Comparison of ENCODE assay signal across 13 mouse cellular contexts in genomic region chr1:34893831-34894230, GRCm38 (mm10). TPM values are rescaled to one million over a fixed set of nuclear protein-coding genes. Genes with fewer than 3 reads are reported as not detected.
DNase-seq lines count a peak whose midpoint lies in the region; ATAC-seq and TF ChIP-seq lines count a peak whose summit lies in the region.
"Had no signal": no experiment of that assay in that cellular context is flagged by ENCODE, and none has a peak within 500 bp of the region (broad histone marks: within the 10 kb centered on the region; RNA-seq: fewer than 3 reads in every experiment).

No protein-coding gene starts in this region.

- no peak overlapping the region for H3K27ac ChIP-seq in embryonic facial prominence, embryonic 11.5 days (replicated peaks; ENCODE audit: low read depth, low read length)
- no peak overlapping the region for H3K27ac ChIP-seq in embryonic facial prominence, embryonic 10.5 days (replicated peaks)
- H3K27ac ChIP-seq in left cerebral cortex, adult 2 months, result no peak overlapping the region
- no peak overlapping the region for H3K27ac ChIP-seq in CH12.LX (ENCODE audit: insufficient read depth, low read depth)
- no peak overlapping the region for H3K27ac ChIP-seq in cortical plate, adult 2 months (ENCODE audit: insufficient read depth, low read length)
- H3K27ac ChIP-seq: kidney, embryonic 15.5 days; limb, embryonic 12.5 days; midbrain, embryonic 12.5 days had no signal

- no peak for TF ChIP-seq EP300 in CH12.LX (IDR thresholded peaks at IDR 0.05; ENCODE audit: low read length)

- peak; percentile 63 for TF ChIP-seq CTCF in left cerebral cortex, adult 2 months (IDR thresholded peaks at IDR 0.05)
- peak in 1 of 2 experiments; percentile 58; a peak in 2 of 4 replicates for TF ChIP-seq CTCF in CH12.LX (conservative IDR thresholded peaks at IDR 0.05 in 1 of 2, IDR thresholded peaks at IDR 0.05 in 1 of 2; ENCODE audit: low read depth in 2 of 2, low read length in 2 of 2)
- TF ChIP-seq CTCF in cortical plate, adult 2 months (IDR thresholded peaks at IDR 0.05; ENCODE audit: extremely low read depth, insufficient read depth, low read length), result peak; percentile 56

- 74% methylated on average over 6 of the region's 6 CpGs for WGBS in embryonic facial prominence, embryonic 11.5 days
- 81% methylated on average over 6 of the region's 6 CpGs for WGBS in embryonic facial prominence, embryonic 10.5 days

- H3K9me3 ChIP-seq in embryonic facial prominence, embryonic 11.5 days (replicated peaks; ENCODE audit: control insufficient read depth, low read length), result no peaks in the 10 kb centered on the region
- no peaks in the 10 kb centered on the region for H3K9me3 ChIP-seq in embryonic facial prominence, embryonic 10.5 days
- no peaks in the 10 kb centered on the region for H3K9me3 ChIP-seq in CH12.LX (replicated peaks; ENCODE audit: low read length)
- H3K9me3 ChIP-seq: heart, embryonic 12.5 days; kidney, embryonic 15.5 days; limb, embryonic 12.5 days; midbrain, embryonic 12.5 days had no signal

- intact Hi-C loops in left cerebral cortex, adult 2 months (cut with DNase I), result loop anchor here (5.0 to 10.0 kb wide), 5 partner anchors 249 to 1381 kb away; partner anchors contain the start of genes Hs6st1 and Neurl3

- ATAC-seq in embryonic facial prominence, embryonic 11.5 days (replicated peaks; ENCODE audit: insufficient number of reproducible peaks, low FRiP score, low TSS enrichment, low read depth), result no peak

- H3K79me2 ChIP-seq in CH12.LX (replicated peaks; ENCODE audit: control insufficient read depth, extremely low read depth, insufficient read depth, poor library complexity, severe bottlenecking), result no peaks in the 10 kb centered on the region

- peak; percentile 11 for DNase-seq in embryonic facial prominence, embryonic 11.5 days (ENCODE audit: low spot score)
- no peak for DNase-seq in embryonic facial prominence, embryonic 10.5 days (ENCODE audit: low spot score)
- DNase-seq in left cerebral cortex, adult 2 months (ENCODE audit: extremely low spot score in 1 of 2, low spot score in 2 of 2), result no peak
- DNase-seq in left cerebral cortex, adult 11 months (ENCODE audit: low spot score), result no peak
- DNase-seq in CH12.LX (ENCODE audit: extremely low read depth), result peak; percentile 7
- no peak for DNase-seq in T-cell, adult 2 months (ENCODE audit: low spot score)
- DNase-seq in spleen, postnatal 14 days (ENCODE audit: low spot score in 2 of 2), result no peak

- no peak overlapping the region for H3K4me2 ChIP-seq in embryonic facial prominence, embryonic 11.5 days (ENCODE audit: low read depth, low read length)
- no peak overlapping the region for H3K4me2 ChIP-seq in CH12.LX (ENCODE audit: insufficient read depth, low read depth, poor library complexity, severe bottlenecking)
- H3K4me2 ChIP-seq: heart, embryonic 12.5 days; kidney, embryonic 15.5 days; limb, embryonic 12.5 days; midbrain, embryonic 12.5 days had no signal

- no peak overlapping the region for H3K4me3 ChIP-seq in embryonic facial prominence, embryonic 11.5 days (ENCODE audit: low read depth, low read length)
- no peak overlapping the region for H3K4me3 ChIP-seq in embryonic facial prominence, embryonic 10.5 days
- no peak overlapping the region for H3K4me3 ChIP-seq in left cerebral cortex, adult 2 months
- no peak overlapping the region for H3K4me3 ChIP-seq in CH12.LX (replicated peaks in 1 of 3; ENCODE audit: low read depth in 2 of 3, low read length in 2 of 3, poor library complexity in 1 of 3)
- no peak overlapping the region for H3K4me3 ChIP-seq in cortical plate, adult 2 months (ENCODE audit: insufficient read depth, low read length)
- H3K4me3 ChIP-seq: erythroblast, embryonic 14.5 days; heart, embryonic 12.5 days; kidney, embryonic 15.5 days; limb, embryonic 12.5 days; midbrain, embryonic 12.5 days had no signal

- in situ Hi-C loops in CH12.LX (cut with MboI; ENCODE audit: low pct_ligation_motif_present, low pct_unique_long_range_greater_than_20kb, low sequenced_read_pairs), result loop anchor here (25.0 kb wide), 1 partner anchor 368 kb away; no protein-coding TSS in a partner anchor

- no peaks in the 10 kb centered on the region for H3K27me3 ChIP-seq in embryonic facial prominence, embryonic 11.5 days (ENCODE audit: control insufficient read depth, insufficient read depth, low read length)
- H3K27me3 ChIP-seq in embryonic facial prominence, embryonic 10.5 days (replicated peaks; ENCODE audit: low read depth, poor library complexity, severe bottlenecking), result no peaks in the 10 kb centered on the region
- H3K27me3 ChIP-seq in CH12.LX (replicated peaks), result peaks cover 31% of the 10 kb centered on the region
- H3K27me3 ChIP-seq: kidney, embryonic 15.5 days; midbrain, embryonic 12.5 days had no signal

- dilution Hi-C loops in CH12.LX (cut with MboI; ENCODE audit: extremely low pct_ligation_motif_present, extremely low pct_unique_long_range_greater_than_20kb, low sequenced_read_pairs), result no loop called here

- no peak for TF ChIP-seq POLR2A in CH12.LX (IDR thresholded peaks at IDR 0.05; ENCODE audit: low read depth, low read length)
- no peak for TF ChIP-seq POLR2A in cortical plate, adult 2 months (IDR thresholded peaks at IDR 0.05; ENCODE audit: extremely low read depth, insufficient read depth, low read length)

- TF ChIP-seq RAD21 in CH12.LX (IDR thresholded peaks at IDR 0.05; ENCODE audit: low read depth, low read length), result no peak

- H3K9ac ChIP-seq in embryonic facial prominence, embryonic 11.5 days (replicated peaks; ENCODE audit: low read length), result no peak overlapping the region
- no peak overlapping the region for H3K9ac ChIP-seq in CH12.LX (ENCODE audit: insufficient read depth, low read depth)
- H3K9ac ChIP-seq: heart, embryonic 12.5 days; kidney, embryonic 15.5 days; limb, embryonic 12.5 days; midbrain, embryonic 12.5 days had no signal

- no peaks in the 10 kb centered on the region for H3K36me3 ChIP-seq in embryonic facial prominence, embryonic 11.5 days (replicated peaks; ENCODE audit: control insufficient read depth, insufficient read depth, low read depth, low read length)
- no peaks in the 10 kb centered on the region for H3K36me3 ChIP-seq in embryonic facial prominence, embryonic 10.5 days (replicated peaks)
- H3K36me3 ChIP-seq in CH12.LX (replicated peaks in 1 of 2; ENCODE audit: control insufficient read depth in 1 of 2, insufficient read depth in 1 of 2, low read length in 1 of 2), result no peaks in the 10 kb centered on the region
- H3K36me3 ChIP-seq: heart, embryonic 12.5 days; kidney, embryonic 15.5 days; limb, embryonic 12.5 days; midbrain, embryonic 12.5 days had no signal

- no peaks in the 10 kb centered on the region for H3K4me1 ChIP-seq in embryonic facial prominence, embryonic 11.5 days (ENCODE audit: control insufficient read depth, insufficient read depth, low read length)
- no peaks in the 10 kb centered on the region for H3K4me1 ChIP-seq in embryonic facial prominence, embryonic 10.5 days
- H3K4me1 ChIP-seq in CH12.LX (ENCODE audit: control insufficient read depth in 1 of 2, insufficient read depth in 2 of 2), result no peaks in the 10 kb centered on the region
- H3K4me1 ChIP-seq in cortical plate, adult 2 months (ENCODE audit: control insufficient read depth, insufficient read depth, low read length), result no peaks in the 10 kb centered on the region
- H3K4me1 ChIP-seq: kidney, embryonic 15.5 days; limb, embryonic 12.5 days; midbrain, embryonic 12.5 days had no signal

TF ChIP-seq in CH12.LX, 34 proteins besides CTCF, POLR2A, EP300 and RAD21:
- TF ChIP-seq KAT2A (IDR thresholded peaks at IDR 0.05; ENCODE audit: insufficient replicate concordance, low read length), result no peak
- TF ChIP-seq IRF4 (IDR thresholded peaks at IDR 0.05; ENCODE audit: low read depth, low read length), result no peak

RNA-seq across cellular contexts. Expression of gene Plekhb2, which starts 44.1 kb away (rescaled TPM):
- 24.7 and 25.6 TPM in 2 replicates for polyA plus RNA-seq in embryonic facial prominence, embryonic 11.5 days (2014; fragmentation: Nextera tagmentation; extraction: Ambion mirVana)
- 24.6 and 28.3 TPM in 2 replicates for polyA plus RNA-seq in embryonic facial prominence, embryonic 10.5 days (2016; fragmentation: Nextera tagmentation; extraction: Ambion mirVana)
- 100 to 1,000 TPM; 255 to 290 TPM for total RNA-seq in left cerebral cortex, adult 2 months (2021)
- total RNA-seq in CH12.LX (2012; rRNA removed) (15.4 and 21.0 TPM in 2 replicates), CH12.LX (2014; rRNA removed) (23.8 and 24.6 TPM in 2 replicates)
- polyA plus RNA-seq in CH12.LX (2012; ENCODE audit: insufficient read length, low read depth), result 30.2 and 44.8 TPM in 2 replicates
- 172 and 184 TPM in 2 replicates for polyA plus RNA-seq in cortical plate, adult 2 months (2012; rRNA removed)

RNA-seq across cellular contexts. Expression of gene Fam168b, which starts 51.0 kb away (rescaled TPM):
- 92.8 and 94.8 TPM in 2 replicates for polyA plus RNA-seq in embryonic facial prominence, embryonic 11.5 days (2014; fragmentation: Nextera tagmentation; extraction: Ambion mirVana)
- polyA plus RNA-seq in embryonic facial prominence, embryonic 10.5 days (2016; fragmentation: Nextera tagmentation; extraction: Ambion mirVana), result 115 and 119 TPM in 2 replicates
- 100 to 1,000 TPM; 233 to 241 TPM for total RNA-seq in left cerebral cortex, adult 2 months (2021)
- total RNA-seq in CH12.LX (2012; rRNA removed) (50.5 and 51.3 TPM in 2 replicates), CH12.LX (2014; rRNA removed) (64.4 and 67.5 TPM in 2 replicates)
- 57.3 and 60.9 TPM in 2 replicates for polyA plus RNA-seq in CH12.LX (2012; ENCODE audit: insufficient read length, low read depth)
- 237 and 250 TPM in 2 replicates for polyA plus RNA-seq in cortical plate, adult 2 months (2012; rRNA removed)

Comparison
In these comparisons a context has a peak if more than half of its experiments do, and no peak if none do; other contexts are left out.
1. DNase-seq: peak in embryonic facial prominence, embryonic 11.5 days (single experiment) and CH12.LX (single experiment); none in embryonic facial prominence, embryonic 10.5 days (single experiment), left cerebral cortex, adult 2 months (0 of 2), left cerebral cortex, adult 11 months (single experiment), T-cell, adult 2 months (single experiment) and spleen, postnatal 14 days (0 of 2).